Mouse (Mus musculus) intestine, embryonic 16.5 days (tissue): ENCODE results near the gene Dnal1. TPM values are rescaled to one million over a fixed set of nuclear protein-coding genes. Genes with fewer than 3 reads are reported as not detected.
"Not testable (repeated sequence)": the region's sequence is repeated elsewhere in the genome, so short reads cannot be mapped to it uniquely, and the experiment has no call there.

Source experiments
- ATAC-seq: fragments of 200-750 bp; cut with Nextera tagmentation; 2 replicates; pipeline ENCODE4 v1.8.0; 2017; ENCODE audit warnings: moderate TSS enrichment, moderate library complexity
- H3K27ac ChIP-seq: fragments of 300-500 bp; sonication (generic); 2 replicates; pipeline ENCODE4 v1.5.1; 2014; ENCODE audit warnings: mild to moderate bottlenecking, low read length
- H3K27me3 ChIP-seq: fragments of 300-500 bp; sonication (generic); replicated peaks from 2 replicates; pipeline ENCODE4 v1.6.1; 2014; ENCODE audit warnings: low read length, control low read depth, mixed read lengths; ENCODE audit not compliant: control insufficient read depth, insufficient read depth
- H3K36me3 ChIP-seq: fragments of 300-500 bp; sonication (generic); 2 replicates; pipeline ENCODE4 v1.6.1; 2014; ENCODE audit warnings: low read length, control low read depth; ENCODE audit not compliant: control insufficient read depth, insufficient read depth
- H3K4me1 ChIP-seq: fragments of 300-500 bp; sonication (generic); 2 replicates; pipeline ENCODE4 v1.6.1; 2014; ENCODE audit warnings: low read length, control low read depth, mixed read lengths; ENCODE audit not compliant: control insufficient read depth, insufficient read depth
- H3K4me2 ChIP-seq: fragments of 300-500 bp; sonication (generic); 2 replicates; pipeline ENCODE4 v1.6.1; 2014; ENCODE audit warnings: low read depth, low read length, control low read depth
- H3K4me3 ChIP-seq: fragments of 300-500 bp; sonication (generic); 2 replicates; pipeline ENCODE4 v1.5.1; 2014; ENCODE audit warnings: mild to moderate bottlenecking, low read length
- H3K9ac ChIP-seq: fragments of 300-500 bp; sonication (generic); 2 replicates; pipeline ENCODE4 v1.6.1; 2014; ENCODE audit warnings: low read depth, low read length
- H3K9me3 ChIP-seq: fragments of 300-500 bp; sonication (generic); 2 replicates; pipeline ENCODE4 v1.6.1; 2016; ENCODE audit warnings: low read length, control low read depth; ENCODE audit not compliant: control insufficient read depth
- WGBS: fragments of 180-500 bp; shearing (Covaris S2); extraction: QIAGEN DNeasy Blood & Tissue Kit; methylation state at CpG from one replicate; pipeline ENCODE4 v1.1.7; 2014; 5-methylcytosine and 5-hydroxymethylcytosine counted together
- polyA plus RNA-seq: library from polyadenylated mRNA; unstranded; fragments of >200 nt; fragmentation: Nextera tagmentation; extraction: Ambion mirVana; gene quantifications from 2 replicates; pipeline ENCODE4 v1.2.1, GENCODE M21; 2015

Gene Dnal1
- polyA plus RNA-seq = 2.4 and 3.4 TPM in 2 replicates

GRCm38 (mm10) chr12:84114153-84114994, at the start of gene Dnal1:
TSS of gene Dnal1 (plus strand) at chr12:84114366.
- peak within 1 kb of the TSS; percentile 85 for H3K4me2 ChIP-seq
- H3K36me3 ChIP-seq = no peaks in the 10 kb centered on the region
- H3K4me1 ChIP-seq = peaks cover 6% of the 10 kb centered on the region
- H3K9me3 ChIP-seq = no peaks in the 10 kb centered on the region
- peak within 1 kb of the TSS; percentile 75 for H3K9ac ChIP-seq
- H3K4me3 ChIP-seq = peak within 1 kb of the TSS; percentile 78
- 2% methylated on average over 31 of the region's 35 CpGs for WGBS
- ATAC-seq = peak; percentile 98
- peak within 1 kb of the TSS; percentile 16; the same call in 1 of the 2 replicates for H3K27ac ChIP-seq
- no peaks in the 10 kb centered on the region for H3K27me3 ChIP-seq

- no peak overlapping the region for H3K4me3 ChIP-seq
- WGBS = 73% methylated on average over 8 of the region's 8 CpGs
- no peak overlapping the region for H3K27ac ChIP-seq
- H3K4me1 ChIP-seq = no peaks in the 10 kb centered on the region
- H3K27me3 ChIP-seq = no peaks in the 10 kb centered on the region
- no peak overlapping the region for H3K4me2 ChIP-seq
- no peak overlapping the region for H3K9ac ChIP-seq
- no peaks in the 10 kb centered on the region for H3K36me3 ChIP-seq
- peaks cover 3% of the 10 kb centered on the region; the same call in 1 of the 2 replicates for H3K9me3 ChIP-seq
- no peak for ATAC-seq
Observed at GRCm38 (mm10) chr12:84064621-84065020, 49.5 kb upstream of the Dnal1 start.

DNA sequence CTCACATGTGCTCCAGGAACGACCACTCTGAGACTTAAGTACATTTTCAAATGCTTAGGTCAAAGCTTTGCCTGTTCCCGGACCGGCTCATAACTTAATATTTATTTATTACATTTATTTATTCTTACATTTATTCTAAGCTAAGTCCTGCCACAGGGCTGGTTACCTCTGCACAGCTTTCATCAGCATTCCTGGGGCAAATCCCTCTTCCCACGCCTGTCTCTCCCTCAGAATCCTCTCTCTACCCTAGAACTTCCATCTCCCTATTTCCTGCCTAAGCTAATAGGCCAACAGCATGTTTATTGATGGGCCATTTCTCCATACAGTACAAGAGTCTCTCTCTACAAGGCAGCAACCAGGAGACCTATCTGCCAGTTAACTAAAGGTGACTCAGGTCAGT, 46.4 kb upstream of the Dnal1 start:
- whole genome bisulfite sequencing = 78% methylated on average over 4 of the region's 4 CpGs
- Histone ChIP-seq H3K27me3 (no peaks in the 10 kb centered on the region), H3K4me2 (no peak overlapping the region), H3K4me3 (no peak overlapping the region), H3K9me3 (peaks cover 3% of the 10 kb centered on the region; the same call in 1 of the 2 replicates), H3K4me1 (no peaks in the 10 kb centered on the region), H3K27ac (no peak overlapping the region), H3K9ac (no peak overlapping the region), H3K36me3 (no peaks in the 10 kb centered on the region)
- ATAC-seq = no peak

GRCm38 (mm10) chr12:84068296-84068695, 45.9 kb upstream of the Dnal1 start:
- no peak overlapping the region for H3K27ac ChIP-seq
- no peak for ATAC-seq
- H3K9ac ChIP-seq = no peak overlapping the region
- no peak overlapping the region for H3K4me2 ChIP-seq
- WGBS = 69% methylated on average over 8 of the region's 8 CpGs
- H3K4me3 ChIP-seq = no peak overlapping the region
- H3K4me1 ChIP-seq = no peaks in the 10 kb centered on the region
- H3K9me3 ChIP-seq = no peaks in the 10 kb centered on the region
- no peaks in the 10 kb centered on the region for H3K36me3 ChIP-seq
- H3K27me3 ChIP-seq = no peaks in the 10 kb centered on the region

DNA sequence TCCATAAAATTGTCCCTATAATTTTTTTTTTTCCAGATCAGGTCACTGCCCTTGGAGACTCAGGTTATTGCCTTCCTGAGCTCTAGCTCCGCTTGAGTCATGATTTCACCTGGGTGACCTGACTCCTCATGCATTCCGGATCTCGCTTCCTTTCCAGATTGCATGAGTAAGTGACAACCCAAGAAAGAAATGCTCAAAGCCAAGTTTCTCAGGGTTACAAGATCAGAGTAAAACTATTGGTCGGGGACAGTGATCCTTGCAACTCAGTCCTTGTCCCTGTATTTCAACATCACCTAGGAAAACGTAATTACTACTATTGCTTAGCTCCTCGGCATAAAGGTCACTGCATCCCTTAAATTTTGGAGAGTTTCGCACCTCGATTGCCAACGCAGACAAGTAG, 45.2 kb upstream of the Dnal1 start, which contains the start of gene Acot5:
Gene Acot5, plus strand, starts transcription at position 340 of the 400 bp plus-strand sequence.
- Histone ChIP-seq H3K4me1 (no peaks in the 10 kb centered on the region), H3K4me2 (peak within 1 kb of the TSS; percentile 81), H3K4me3 (peak within 1 kb of the TSS; percentile 47), H3K36me3 (no peaks in the 10 kb centered on the region), H3K27ac (no peak within 1 kb of the TSS), H3K9me3 (no peaks in the 10 kb centered on the region), H3K27me3 (no peaks in the 10 kb centered on the region), H3K9ac (peak within 1 kb of the TSS; percentile 61)
- peak; percentile 62; the same call in 1 of the 2 replicates for ATAC-seq
- WGBS = 43% methylated on average over 9 of the region's 9 CpGs

DNA sequence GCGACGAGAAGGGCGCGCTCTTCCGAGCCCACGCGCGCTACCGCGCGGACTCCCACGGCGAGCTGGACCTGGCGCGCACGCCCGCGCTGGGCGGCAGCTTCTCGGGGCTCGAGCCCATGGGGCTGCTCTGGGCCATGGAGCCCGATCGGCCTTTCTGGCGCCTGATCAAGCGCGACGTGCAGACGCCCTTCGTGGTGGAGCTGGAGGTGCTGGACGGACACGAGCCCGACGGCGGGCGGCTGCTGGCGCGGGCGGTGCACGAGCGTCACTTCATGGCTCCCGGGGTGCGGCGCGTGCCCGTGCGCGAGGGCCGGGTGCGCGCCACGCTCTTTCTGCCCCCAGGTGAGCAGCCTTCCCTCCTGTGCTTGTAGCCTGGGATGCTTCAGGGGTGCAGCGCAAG, 44.6 kb upstream of the Dnal1 start:
- 3% methylated on average over 39 of the region's 52 CpGs for WGBS
- peak overlapping the region; percentile 61 for H3K9ac ChIP-seq
- not testable (repeated sequence) for H3K36me3 ChIP-seq, H3K9me3 ChIP-seq, H3K27ac ChIP-seq, H3K27me3 ChIP-seq, H3K4me1 ChIP-seq
- H3K4me3 ChIP-seq = peak overlapping the region; percentile 47
- H3K4me2 ChIP-seq = peak overlapping the region; percentile 81
- ATAC-seq = peak; percentile 23; the same call in 1 of the 2 replicates

- Histone ChIP-seq H3K9me3 (no peaks in the 10 kb centered on the region), H3K4me2 (no peak overlapping the region), H3K36me3 (no peaks in the 10 kb centered on the region), H3K4me3 (no peak overlapping the region), H3K27me3 (no peaks in the 10 kb centered on the region), H3K9ac (no peak overlapping the region), H3K4me1 (no peaks in the 10 kb centered on the region), H3K27ac (no peak overlapping the region)
- no peak for ATAC-seq
- WGBS = 91% methylated on average over 2 of the region's 2 CpGs
Observed at GRCm38 (mm10) chr12:84071696-84072095, 42.5 kb upstream of the Dnal1 start.

DNA sequence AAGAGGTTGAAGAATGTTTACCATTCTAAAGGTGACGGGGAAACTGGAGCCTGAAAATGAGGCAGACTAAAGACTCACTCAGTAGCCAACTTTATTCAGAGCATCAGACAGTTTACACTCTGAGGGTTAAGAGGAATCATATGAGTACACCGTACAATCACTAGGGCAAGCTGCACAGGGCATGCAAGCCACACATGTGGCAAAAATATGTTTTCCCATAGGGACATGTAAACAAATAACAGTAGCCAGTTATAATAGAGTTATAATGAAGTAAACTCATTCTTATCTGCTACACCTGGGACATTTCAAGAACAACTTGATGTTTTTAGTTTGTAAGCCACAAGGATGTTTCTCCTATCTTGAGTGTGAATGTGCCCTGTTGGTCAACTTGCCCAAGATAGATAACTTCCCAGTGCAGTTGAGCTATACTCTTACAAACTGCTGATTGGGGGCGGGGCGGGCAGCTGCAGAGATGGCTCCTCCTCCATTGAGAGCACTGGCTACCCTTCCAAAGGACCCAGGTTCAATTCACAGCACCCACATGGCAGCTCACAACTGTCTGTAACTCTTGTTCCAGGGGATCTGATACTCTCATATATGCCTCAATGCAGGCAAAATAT, 36.7 kb upstream of the Dnal1 start:
- Histone ChIP-seq H3K4me2 (no peak overlapping the region), H3K4me1 (no peaks in the 10 kb centered on the region), H3K9me3 (no peaks in the 10 kb centered on the region), H3K4me3 (no peak overlapping the region), H3K27me3 (no peaks in the 10 kb centered on the region), H3K9ac (no peak overlapping the region), H3K27ac (no peak overlapping the region), H3K36me3 (no peaks in the 10 kb centered on the region)
- no peak for ATAC-seq
- 83% methylated on average over 4 of the region's 4 CpGs for WGBS

GRCm38 (mm10) chr12:84083842-84084241, 30.3 kb upstream of the Dnal1 start:
- Histone ChIP-seq H3K9me3 (0 out of 2 replicates have a peak, but pooled peaks cover 3% of the 10 kb centered on the region), H3K4me2 (no peak overlapping the region), H3K27me3 (no peaks in the 10 kb centered on the region), H3K36me3 (no peaks in the 10 kb centered on the region), H3K9ac (no peak overlapping the region), H3K27ac (peak overlapping the region; percentile 77), H3K4me3 (no peak overlapping the region), H3K4me1 (no peaks in the 10 kb centered on the region)
- ATAC-seq = peak; percentile 29; the same call in 1 of the 2 replicates
- 71% methylated on average over 2 of the region's 2 CpGs for WGBS
